ENCODE assay signal across 17 mouse cellular contexts in the genomic region with DNA sequence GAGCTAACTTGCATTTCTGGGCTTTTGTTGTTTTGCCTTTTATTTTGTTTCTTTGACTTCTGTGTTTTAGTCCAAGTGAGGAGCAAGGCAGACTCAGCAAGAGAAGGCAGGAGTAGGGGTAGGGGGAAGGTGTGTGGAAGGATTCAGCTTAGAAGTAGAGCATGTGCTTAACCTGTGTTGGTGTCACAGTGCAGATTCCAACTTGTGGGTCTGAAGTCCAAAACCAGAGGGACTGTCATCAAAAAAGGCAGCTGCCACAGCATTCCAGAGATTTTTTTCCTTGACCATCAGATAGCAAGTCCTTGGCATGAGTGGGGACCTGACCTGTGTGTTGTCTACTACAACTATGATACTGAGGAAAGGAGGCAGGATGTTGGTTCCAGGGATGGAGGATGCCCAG. TPM values are rescaled to one million over a fixed set of nuclear protein-coding genes. Genes with fewer than 3 reads are reported as not detected.
A peak's percentile ranks its signal among the peaks of the same experiment; 100 is the strongest.
DNase-seq lines count a peak whose midpoint lies in the region; ATAC-seq and TF ChIP-seq lines count a peak whose summit lies in the region.
"Had no signal": no experiment of that assay in that cellular context is flagged by ENCODE, and none has a peak within 500 bp of the region (broad histone marks: within the 10 kb centered on the region; RNA-seq: fewer than 3 reads in every experiment).

No protein-coding gene starts in this region.

- no peak for TF ChIP-seq POLR2A in kidney, adult 2 months (IDR thresholded peaks at IDR 0.05; ENCODE audit: low read depth, low read length)

- H3K9me3 ChIP-seq in stomach, embryonic 15.5 days: no peaks in the 10 kb centered on the region
- H3K9me3 ChIP-seq: forebrain, embryonic 10.5 days; limb, embryonic 13.5 days; liver, embryonic 15.5 days; midbrain, embryonic 10.5 days had no signal

- H3K4me2 ChIP-seq in stomach, embryonic 15.5 days: no peak overlapping the region
- H3K4me2 ChIP-seq: heart, embryonic 11.5 days; limb, embryonic 13.5 days; liver, embryonic 15.5 days had no signal

- H3K27me3 ChIP-seq in kidney, adult 2 months (replicated peaks; ENCODE audit: control insufficient read depth, insufficient read depth, low read length): no peaks in the 10 kb centered on the region
- no peaks in the 10 kb centered on the region for H3K27me3 ChIP-seq in stomach, embryonic 15.5 days (replicated peaks)
- H3K27me3 ChIP-seq: limb, embryonic 13.5 days; liver, embryonic 15.5 days had no signal

- TF ChIP-seq CTCF in kidney, adult 2 months (conservative IDR thresholded peaks at IDR 0.05; ENCODE audit: insufficient read depth, insufficient read length, low read depth, low read length): no peak

- no peaks in the 10 kb centered on the region for H3K4me1 ChIP-seq in kidney, adult 2 months (ENCODE audit: control insufficient read depth, insufficient read depth, low read length)
- 0 out of 2 replicates have a peak, but pooled peaks cover 3% of the 10 kb centered on the region for H3K4me1 ChIP-seq in stomach, embryonic 15.5 days
- H3K4me1 ChIP-seq: forebrain, embryonic 10.5 days; limb, embryonic 13.5 days; liver, embryonic 15.5 days; midbrain, embryonic 10.5 days had no signal

- H3K27ac ChIP-seq in kidney, adult 2 months (ENCODE audit: insufficient read depth, low read depth, low read length): no peak overlapping the region
- H3K27ac ChIP-seq in stomach, embryonic 15.5 days: 0 out of 2 replicates have a peak overlapping the region, but pooled peaks have one; percentile 59
- H3K27ac ChIP-seq: forebrain, embryonic 10.5 days; limb, embryonic 13.5 days; liver, embryonic 15.5 days; midbrain, embryonic 10.5 days had no signal

- no peak overlapping the region for H3K4me3 ChIP-seq in kidney, adult 2 months (ENCODE audit: insufficient read depth, low read depth, low read length)
- H3K4me3 ChIP-seq in stomach, embryonic 15.5 days (replicated peaks): no peak overlapping the region
- H3K4me3 ChIP-seq: forebrain, embryonic 10.5 days; limb, embryonic 13.5 days; liver, embryonic 15.5 days; midbrain, embryonic 10.5 days had no signal

- DNase-seq in kidney, adult 2 months: peak; percentile 16
- no peak for DNase-seq in kidney, adult 11 months
- DNase-seq in 3134 (ENCODE audit: extremely low read depth, insufficient read length, low spot score) (peak; percentile 81), adipocyte (ENCODE audit: low spot score) (peak; percentile 19)
- no peak for DNase-seq in thymus, postnatal 0 days (ENCODE audit: low spot score)
- no peak for DNase-seq in testis, postnatal 14 days (ENCODE audit: low spot score)
- DNase-seq: adrenal gland, adult 8-10 months; kidney, postnatal 36 days; spleen, adult 18-20 months; thymus, postnatal 25 days had no signal

- no peak overlapping the region for H3K9ac ChIP-seq in stomach, embryonic 15.5 days
- H3K9ac ChIP-seq: forebrain, postnatal 0 days; limb, embryonic 13.5 days; liver, embryonic 15.5 days had no signal

- H3K36me3 ChIP-seq in kidney, adult 2 months (ENCODE audit: control insufficient read depth, insufficient read depth, low read length): no peaks in the 10 kb centered on the region
- H3K36me3 ChIP-seq in stomach, embryonic 15.5 days: no peaks in the 10 kb centered on the region
- H3K36me3 ChIP-seq: forebrain, embryonic 10.5 days; limb, embryonic 13.5 days; liver, embryonic 15.5 days; midbrain, embryonic 10.5 days had no signal

- no peak for ATAC-seq in stomach, embryonic 15.5 days (ENCODE audit: insufficient read depth, low FRiP score, low read depth)

RNA-seq across cellular contexts. Expression of a gene that starts 50.6 kb away (rescaled TPM):
- 4.2 and 4.8 TPM in 2 replicates for polyA plus RNA-seq in kidney, adult 2 months (2012; rRNA removed)
- polyA plus RNA-seq in stomach, embryonic 15.5 days (2015; fragmentation: Nextera tagmentation; extraction: Ambion mirVana): 26.6 and 27.2 TPM in 2 replicates
- 18.1 and 21.0 TPM in 2 replicates for polyA plus RNA-seq in thymus, postnatal 0 days (2015; fragmentation: Nextera tagmentation; extraction: Ambion mirVana)

Comparison
In these comparisons a context has a peak if more than half of its experiments do, and no peak if none do; other contexts are left out.
1. DNase-seq: peak in kidney, adult 2 months (single experiment), 3134 (single experiment) and adipocyte (single experiment); none in kidney, adult 11 months (single experiment), thymus, postnatal 0 days (single experiment) and testis, postnatal 14 days (single experiment).